Mouse (Mus musculus): Measurements from ENCODE around the gene Adamts16. TPM values are rescaled to one million over a fixed set of nuclear protein-coding genes. Genes with fewer than 3 reads are reported as not detected.
A peak's percentile ranks its signal among the peaks of the same experiment; 100 is the strongest.

Adamts16 gene
- total RNA-seq, 2 experiments from 2014 or later, result 4.8 to 6.3 TPM

- intact Hi-C loops (cut with DNase I), result no loop called here
- no peak for DNase-seq (ENCODE audit: low spot score in 2 of 2)
These were observed 62.6 kb downstream of the Adamts16 start for GRCm38 (mm10) chr13:70778872-70779554.

GRCm38 (mm10) chr13:70771100-70771499 is 70.5 kb downstream of the Adamts16 start:
- intact Hi-C loops (cut with DNase I), result no loop called here
- DNase-seq (ENCODE audit: low spot score in 2 of 2), result no peak

GRCm38 (mm10) chr13:70769156-70769555 is 72.5 kb downstream of the Adamts16 start:
- intact Hi-C loops (cut with DNase I), result loop anchor here (5.0 kb wide), 1 partner anchor 127 kb away; no protein-coding TSS in a partner anchor
- no peak for DNase-seq (ENCODE audit: low spot score in 2 of 2)

- peak in 1 of 2 experiments; percentile 16 for DNase-seq (ENCODE audit: low spot score in 2 of 2)
- intact Hi-C loops (cut with DNase I), result loop anchor here (5.0 kb wide), 1 partner anchor 125 kb away; no protein-coding TSS in a partner anchor
These were observed 74.1 kb downstream of the Adamts16 start for GRCm38 (mm10) chr13:70767462-70767861.

- no peak for DNase-seq (ENCODE audit: low spot score in 2 of 2)
- intact Hi-C loops (cut with DNase I), result loop anchor here (5.0 kb wide), 1 partner anchor 122 kb away; no protein-coding TSS in a partner anchor
These were observed 76.9 kb downstream of the Adamts16 start for GRCm38 (mm10) chr13:70764682-70765081.

GRCm38 (mm10) chr13:70762586-70762985 is 79.0 kb downstream of the Adamts16 start:
- no peak for DNase-seq (ENCODE audit: low spot score in 2 of 2)
- intact Hi-C loops (cut with DNase I), result no loop called here

DNA sequence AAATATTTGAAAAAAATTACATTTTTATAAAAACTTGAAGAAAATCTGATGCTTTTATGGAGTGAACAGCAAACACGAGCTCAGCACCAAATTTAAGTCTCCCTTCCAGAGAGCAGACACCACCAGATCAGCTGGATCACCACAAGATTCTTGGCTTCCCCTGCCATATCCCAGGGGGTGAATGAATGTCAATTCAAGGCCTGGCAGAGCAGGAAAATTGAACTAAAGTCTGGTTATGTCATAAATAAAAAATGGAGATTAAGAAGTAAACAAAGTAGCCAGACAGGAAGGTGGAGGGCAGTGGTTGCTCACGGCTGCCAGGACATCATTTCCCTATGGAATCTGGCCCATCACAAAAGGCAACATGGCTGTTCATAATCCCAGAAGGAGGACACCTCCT is 80.3 kb downstream of the Adamts16 start:
- no peak for DNase-seq (ENCODE audit: low spot score in 2 of 2)
- intact Hi-C loops (cut with DNase I), result no loop called here

- DNase-seq (ENCODE audit: low spot score in 2 of 2), result no peak
- intact Hi-C loops (cut with DNase I), result no loop called here
These were observed 81.4 kb downstream of the Adamts16 start for GRCm38 (mm10) chr13:70760186-70760585.

DNA sequence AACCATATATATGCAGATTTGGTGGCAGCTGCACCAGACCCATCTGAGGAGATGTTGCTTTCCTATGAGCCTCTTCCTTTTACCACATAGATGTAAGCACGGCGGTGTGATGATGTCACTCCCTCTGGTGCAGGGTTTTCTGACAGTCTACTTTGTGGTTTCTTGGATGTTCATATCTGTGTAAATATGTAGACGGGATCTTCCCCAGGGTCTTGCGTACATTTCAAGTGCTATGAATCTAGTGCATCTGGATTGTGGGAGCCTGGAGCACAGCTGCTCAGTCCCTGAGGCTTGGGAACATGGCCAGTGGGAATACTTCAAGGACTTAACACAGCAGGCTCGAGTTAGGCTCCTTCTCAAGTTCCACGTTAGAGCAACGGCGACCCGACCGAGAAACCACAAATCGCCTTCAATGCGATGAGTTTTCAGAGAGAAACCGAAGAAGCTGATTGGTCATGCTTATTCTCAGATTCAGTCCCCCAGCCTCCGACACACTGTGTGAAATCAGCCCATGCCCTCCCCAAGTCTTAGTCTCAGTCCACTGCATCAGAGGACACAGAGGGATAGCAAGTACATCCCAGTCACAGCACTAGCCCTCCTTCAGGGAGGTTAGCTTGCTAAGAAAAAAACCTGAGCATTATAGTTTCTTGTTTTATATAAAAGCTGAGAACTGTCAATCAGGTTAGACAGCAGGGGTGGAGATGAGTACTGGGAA is 95.2 kb downstream of the Adamts16 start:
- intact Hi-C loops (cut with DNase I), result no loop called here
- DNase-seq (ENCODE audit: low spot score in 2 of 2), result no peak

DNA sequence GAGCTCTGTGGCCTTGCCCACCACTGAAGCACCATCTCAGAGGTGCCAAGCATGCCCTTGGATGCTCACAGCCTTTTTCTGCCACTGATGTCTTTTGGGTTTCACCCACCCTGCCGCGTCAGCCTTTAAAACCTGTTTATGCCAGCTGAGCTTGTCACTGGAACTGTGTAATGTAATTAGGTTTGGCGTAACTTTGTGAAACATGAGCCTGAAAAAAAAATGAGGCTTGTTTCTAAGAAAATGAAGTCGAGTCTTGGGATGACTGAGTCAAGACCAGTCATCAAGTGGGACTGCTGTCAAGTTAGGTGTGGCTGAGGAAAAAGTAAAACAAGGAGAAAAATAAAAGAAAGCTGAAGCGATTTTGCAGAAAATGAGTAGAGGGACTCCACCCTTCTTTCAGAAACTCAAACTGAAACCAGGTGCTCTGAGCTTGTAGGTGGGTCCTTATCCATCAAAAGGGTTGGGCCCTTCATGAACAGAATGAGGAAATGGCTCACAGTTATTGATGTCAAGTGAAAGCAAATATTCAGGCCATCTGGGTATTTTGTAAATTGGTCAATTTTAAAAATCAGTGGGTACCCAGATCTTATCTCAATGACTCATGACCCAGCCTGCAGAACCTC is 97.1 kb downstream of the Adamts16 start:
- no peak for DNase-seq (ENCODE audit: low spot score in 2 of 2)
- intact Hi-C loops (cut with DNase I), result no loop called here

GRCm38 (mm10) chr13:70742693-70743092 is 98.9 kb downstream of the Adamts16 start:
- intact Hi-C loops (cut with DNase I), result no loop called here
- no peak for DNase-seq (ENCODE audit: low spot score in 2 of 2)

- no peak for DNase-seq (ENCODE audit: low spot score in 2 of 2)
These were observed 101.0 kb downstream of the Adamts16 start for GRCm38 (mm10) chr13:70740281-70741240.

DNA sequence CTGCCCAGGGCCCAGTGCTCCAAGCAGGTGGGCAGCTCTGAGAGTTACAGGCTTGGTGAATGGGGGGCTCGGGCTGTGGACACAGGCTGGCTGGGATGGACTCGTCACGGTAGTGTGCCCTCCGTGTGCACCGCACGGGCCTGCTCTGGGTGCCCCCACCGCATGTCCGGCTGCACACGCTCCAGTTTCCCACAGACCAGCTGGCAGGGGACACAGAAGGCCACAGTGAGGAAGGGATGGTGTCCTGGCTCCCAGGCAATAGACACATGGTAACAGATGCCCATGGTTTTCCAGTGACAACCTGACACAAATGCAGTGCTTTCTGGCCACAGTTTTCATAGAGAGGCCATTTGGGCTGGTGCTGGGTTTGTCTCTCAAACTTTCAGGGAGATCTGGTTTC is 102.8 kb downstream of the Adamts16 start:
- intact Hi-C loops (cut with DNase I), result no loop called here

More at GRCm38 (mm10) chr13:70740281-70741240, 101.0 kb downstream of the Adamts16 start:
- intact Hi-C loops (cut with DNase I), result no loop called here

GRCm38 (mm10) chr13:70736409-70736808 is 105.2 kb downstream of the Adamts16 start:
- intact Hi-C loops (cut with DNase I), result no loop called here

More for the DNA sequence above, 102.8 kb downstream of the Adamts16 start:
- no peak for DNase-seq (ENCODE audit: low spot score in 2 of 2)

DNA sequence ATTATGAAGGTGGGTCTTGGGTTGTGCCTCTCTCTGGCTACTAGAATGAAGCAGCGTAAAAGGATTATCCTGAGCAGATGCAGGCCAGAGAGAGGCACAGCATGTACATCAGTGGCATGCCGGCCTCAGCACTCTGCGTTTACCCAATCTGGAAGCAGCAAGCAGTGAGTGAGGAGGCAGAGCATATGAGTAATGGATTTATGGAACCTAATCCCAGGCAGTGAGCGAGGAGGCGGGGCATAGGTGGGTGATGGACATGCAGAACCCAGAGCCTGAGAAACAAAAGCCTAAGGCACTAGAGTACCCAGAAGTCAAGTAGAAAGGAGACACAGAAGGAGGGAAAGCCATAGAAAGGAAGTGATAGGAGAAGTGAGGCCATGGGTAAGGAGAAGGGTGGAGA is 107.0 kb downstream of the Adamts16 start:
- intact Hi-C loops (cut with DNase I), result no loop called here
- DNase-seq (ENCODE audit: low spot score in 2 of 2), result no peak

More at GRCm38 (mm10) chr13:70736409-70736808, 105.2 kb downstream of the Adamts16 start:
- DNase-seq (ENCODE audit: low spot score in 2 of 2), result no peak

GRCm38 (mm10) chr13:70733911-70734310 is 107.7 kb downstream of the Adamts16 start:
- intact Hi-C loops (cut with DNase I), result no loop called here
- no peak for DNase-seq (ENCODE audit: low spot score in 2 of 2)

GRCm38 (mm10) chr13:70733206-70733605 is 108.4 kb downstream of the Adamts16 start:
- no peak for DNase-seq (ENCODE audit: low spot score in 2 of 2)
- intact Hi-C loops (cut with DNase I), result no loop called here

GRCm38 (mm10) chr13:70732781-70733180 is 108.8 kb downstream of the Adamts16 start:
- DNase-seq (ENCODE audit: low spot score in 2 of 2), result no peak
- intact Hi-C loops (cut with DNase I), result no loop called here

GRCm38 (mm10) chr13:70731349-70731748 is 110.3 kb downstream of the Adamts16 start:
- DNase-seq (ENCODE audit: low spot score in 2 of 2), result no peak
- intact Hi-C loops (cut with DNase I), result no loop called here

Data from left cerebral cortex, postnatal 14 days (tissue).